Mouse (Mus musculus) lung, postnatal 0 days (tissue): ENCODE measurements at regions not wholly inside any gene's neighbourhood (a gene's known extent, or its start where the extent isn't known, plus 50 kb on each side); places are given as distances from the start of the nearest gene placed in this dataset.
A peak's percentile ranks its signal among the peaks of the same experiment; 100 is the strongest.

Source experiments
- ATAC-seq: fragments of 200-750 bp; cut with Nextera tagmentation; 2 replicates; pipeline ENCODE4 v1.8.0; 2017; ENCODE audit warnings: moderate library complexity
- DNase-seq: peaks from one replicate; pipeline ENCODE4 v3.0.0-alpha.2; 2016; ENCODE audit warnings: low spot score
- H3K27ac ChIP-seq: fragments of 300-500 bp; sonication (generic); 2 replicates; pipeline ENCODE4 v1.5.1; 2014; ENCODE audit warnings: antibody characterized with exemption, mild to moderate bottlenecking, low read length, mixed read lengths
- H3K27me3 ChIP-seq: fragments of 300-500 bp; sonication (generic); replicated peaks from 2 replicates; pipeline ENCODE4 v1.6.1; 2014; ENCODE audit warnings: low read length, mixed read lengths; ENCODE audit not compliant: insufficient read depth
- H3K36me3 ChIP-seq: fragments of 300-500 bp; sonication (generic); 2 replicates; pipeline ENCODE4 v1.6.1; 2014; ENCODE audit warnings: low read length, mixed read lengths; ENCODE audit not compliant: insufficient read depth
- H3K4me1 ChIP-seq: fragments of 300-500 bp; sonication (generic); 2 replicates; pipeline ENCODE4 v1.6.1; 2014; ENCODE audit warnings: antibody characterized with exemption, low read depth, low read length, mixed read lengths; ENCODE audit not compliant: insufficient read depth
- H3K4me2 ChIP-seq: fragments of 300-500 bp; sonication (generic); replicated peaks from 2 replicates; pipeline ENCODE4 v1.6.1; 2014; ENCODE audit warnings: low read depth, mild to moderate bottlenecking, low read length, moderate library complexity, mixed read lengths
- H3K4me3 ChIP-seq: fragments of 300-500 bp; sonication (generic); 2 replicates; pipeline ENCODE4 v1.5.1; 2014; ENCODE audit warnings: low read depth, low read length
- H3K9ac ChIP-seq: fragments of 300-500 bp; sonication (generic); replicated peaks from 2 replicates; pipeline ENCODE4 v1.6.1; 2014; ENCODE audit warnings: low read depth, mild to moderate bottlenecking
- H3K9me3 ChIP-seq: fragments of 300-500 bp; sonication (generic); 2 replicates; pipeline ENCODE4 v1.6.1; 2016; ENCODE audit warnings: low read length, mixed read lengths
- CTCF ChIP-seq: IDR thresholded peaks from 2 replicates; pipeline ENCODE4 v1.5.1; 2016; ENCODE audit warnings: antibody characterized with exemption, mild to moderate bottlenecking
- EP300 ChIP-seq: IDR thresholded peaks from 2 replicates; pipeline ENCODE4 v1.6.1; 2016; ENCODE audit warnings: antibody characterized with exemption, mild to moderate bottlenecking, control low read depth
- WGBS: fragments of 180-500 bp; shearing (Covaris S2); extraction: QIAGEN DNeasy Blood & Tissue Kit; methylation state at CpG from one replicate; pipeline ENCODE4 v1.1.7; 2014; 5-methylcytosine and 5-hydroxymethylcytosine counted together

GRCm38 (mm10) chr15:62524135-62524534 lies 1320.8 kb downstream of the Gsdmc2 start:
- TF ChIP-seq CTCF (no peak), EP300 (no peak)
- Histone ChIP-seq H3K9me3 (no peaks in the 10 kb centered on the region), H3K27me3 (no peaks in the 10 kb centered on the region), H3K27ac (no peak overlapping the region), H3K4me2 (no peak overlapping the region), H3K9ac (no peak overlapping the region), H3K36me3 (no peaks in the 10 kb centered on the region), H3K4me1 (no peaks in the 10 kb centered on the region), H3K4me3 (no peak overlapping the region)
- no peak for ATAC-seq
- DNase-seq = peak; percentile 40
- 20% methylated on average over 2 of the region's 2 CpGs for WGBS

- Histone ChIP-seq H3K36me3 (no peaks in the 10 kb centered on the region), H3K9me3 (no peaks in the 10 kb centered on the region), H3K4me2 (no peak overlapping the region), H3K4me3 (no peak overlapping the region), H3K9ac (no peak overlapping the region), H3K27ac (no peak overlapping the region), H3K27me3 (no peaks in the 10 kb centered on the region), H3K4me1 (no peaks in the 10 kb centered on the region)
- no peak for DNase-seq
- WGBS = 85% methylated on average over 1 of the region's 1 CpGs
- TF ChIP-seq CTCF (no peak), EP300 (no peak)
- no peak for ATAC-seq
Observed at GRCm38 (mm10) chr15:62513462-62513861, 1331.5 kb downstream of the Gsdmc2 start.

- 90% methylated on average over 2 of the region's 2 CpGs for WGBS
- no peak for TF ChIP-seq EP300
- no peaks in the 10 kb centered on the region for H3K4me1 ChIP-seq
- H3K27me3 ChIP-seq = no peaks in the 10 kb centered on the region
- H3K9ac ChIP-seq = no peak overlapping the region
- H3K4me3 ChIP-seq = no peak overlapping the region
- H3K36me3 ChIP-seq = no peaks in the 10 kb centered on the region
- no peaks in the 10 kb centered on the region for H3K9me3 ChIP-seq
- ATAC-seq (no peak), DNase-seq (no peak)
- no peak overlapping the region for H3K27ac ChIP-seq
- no peak overlapping the region for H3K4me2 ChIP-seq
Observed at GRCm38 (mm10) chr15:62511461-62511860, 1333.5 kb downstream of the Gsdmc2 start.

GRCm38 (mm10) chr15:62503866-62504265 lies 1341.1 kb downstream of the Gsdmc2 start:
- H3K36me3 ChIP-seq = no peaks in the 10 kb centered on the region
- no peak overlapping the region for H3K27ac ChIP-seq
- WGBS = 81% methylated on average over 3 of the region's 3 CpGs
- H3K27me3 ChIP-seq = no peaks in the 10 kb centered on the region
- H3K9ac ChIP-seq = no peak overlapping the region
- no peaks in the 10 kb centered on the region for H3K4me1 ChIP-seq
- no peak overlapping the region for H3K4me2 ChIP-seq
- H3K4me3 ChIP-seq = no peak overlapping the region
- no peak for TF ChIP-seq EP300
- TF ChIP-seq CTCF = no peak
- no peak for DNase-seq
- ATAC-seq = no peak
- H3K9me3 ChIP-seq = no peaks in the 10 kb centered on the region

- 44% methylated on average over 4 of the region's 4 CpGs for WGBS
- no peaks in the 10 kb centered on the region for H3K4me1 ChIP-seq
- ATAC-seq (peak; percentile 57; the same call in 1 of the 2 replicates), DNase-seq (peak; percentile 36)
- no peak overlapping the region for H3K9ac ChIP-seq
- no peak overlapping the region for H3K4me3 ChIP-seq
- no peak overlapping the region for H3K4me2 ChIP-seq
- no peaks in the 10 kb centered on the region for H3K36me3 ChIP-seq
- no peaks in the 10 kb centered on the region for H3K27me3 ChIP-seq
- TF ChIP-seq CTCF (no peak), EP300 (no peak)
- no peaks in the 10 kb centered on the region for H3K9me3 ChIP-seq
- no peak overlapping the region for H3K27ac ChIP-seq
Observed at GRCm38 (mm10) chr15:62500966-62501365, 1344.0 kb downstream of the Gsdmc2 start.

GRCm38 (mm10) chr15:62500522-62500921 lies 1344.5 kb downstream of the Gsdmc2 start:
- no peaks in the 10 kb centered on the region for H3K4me1 ChIP-seq
- ATAC-seq (no peak), DNase-seq (no peak)
- no peak overlapping the region for H3K4me3 ChIP-seq
- H3K4me2 ChIP-seq = no peak overlapping the region
- H3K9ac ChIP-seq = no peak overlapping the region
- no peaks in the 10 kb centered on the region for H3K27me3 ChIP-seq
- WGBS = 56% methylated on average over 2 of the region's 2 CpGs
- no peak for TF ChIP-seq CTCF
- no peak for TF ChIP-seq EP300
- no peaks in the 10 kb centered on the region for H3K9me3 ChIP-seq
- H3K27ac ChIP-seq = no peak overlapping the region
- H3K36me3 ChIP-seq = no peaks in the 10 kb centered on the region

- Histone ChIP-seq H3K27ac (no peak overlapping the region), H3K9me3 (no peaks in the 10 kb centered on the region), H3K4me2 (no peak overlapping the region), H3K9ac (no peak overlapping the region), H3K4me1 (no peaks in the 10 kb centered on the region), H3K27me3 (no peaks in the 10 kb centered on the region), H3K4me3 (no peak overlapping the region), H3K36me3 (no peaks in the 10 kb centered on the region)
- ATAC-seq (no peak), DNase-seq (peak; percentile 25)
- WGBS = 28% methylated on average over 4 of the region's 4 CpGs
- TF ChIP-seq EP300 (no peak), CTCF (no peak)
Observed at GRCm38 (mm10) chr15:62496193-62496592, 1348.8 kb downstream of the Gsdmc2 start.
